Mouse (Mus musculus) Patski (cell line): ENCODE data around the gene Pcbp2. TPM values are rescaled to one million over a fixed set of nuclear protein-coding genes. Genes with fewer than 3 reads are reported as not detected.

Experiments
- ATAC-seq: fragments of 100-300 bp; one replicate; pipeline ENCODE4 v1.8.0; 2021
- CTCF ChIA-PET: fragments of 350-600 bp; sonication (Branson Sonifier 250); formaldehyde crosslinking; loops from one replicate; lab custom pipeline; 2022; ENCODE audit warnings: inconsistent platforms; lab: Charles Lee
- POLR2A ChIA-PET: fragments of 350-600 bp; sonication (Branson Sonifier 250); formaldehyde crosslinking; loops from one replicate; lab custom pipeline; 2022; ENCODE audit warnings: antibody characterized with exemption, inconsistent platforms; lab: Charles Lee
- DNase-seq: peaks from one replicate; pipeline ENCODE4 v3.0.0-alpha.2; 2011; ENCODE audit warnings: low read depth, low spot score
- H3K27me3 ChIP-seq: fragments of 371-371 bp; one replicate; pipeline ENCODE4 v1.5.1; 2021
- CTCF ChIP-seq: fragments of 100-300 bp; IDR thresholded peaks from one replicate; pipeline ENCODE4 v1.5.1; 2021
- in situ Hi-C: fragments of 300-500 bp; cut with MboI; formaldehyde crosslinking; loops from 3 replicates; pipeline ENCODE4 v1.11.1; 2018; ENCODE audit warnings: low pct_unique_long_range_greater_than_20kb, mixed read lengths
- polyA plus RNA-seq: library from polyadenylated mRNA; unstranded; gene quantifications from one replicate; pipeline ENCODE4 v1.2.3, GENCODE M21; 2021

The Pcbp2 gene
- polyA plus RNA-seq, 1 experiment from 2014 or later = 801 TPM

DNA sequence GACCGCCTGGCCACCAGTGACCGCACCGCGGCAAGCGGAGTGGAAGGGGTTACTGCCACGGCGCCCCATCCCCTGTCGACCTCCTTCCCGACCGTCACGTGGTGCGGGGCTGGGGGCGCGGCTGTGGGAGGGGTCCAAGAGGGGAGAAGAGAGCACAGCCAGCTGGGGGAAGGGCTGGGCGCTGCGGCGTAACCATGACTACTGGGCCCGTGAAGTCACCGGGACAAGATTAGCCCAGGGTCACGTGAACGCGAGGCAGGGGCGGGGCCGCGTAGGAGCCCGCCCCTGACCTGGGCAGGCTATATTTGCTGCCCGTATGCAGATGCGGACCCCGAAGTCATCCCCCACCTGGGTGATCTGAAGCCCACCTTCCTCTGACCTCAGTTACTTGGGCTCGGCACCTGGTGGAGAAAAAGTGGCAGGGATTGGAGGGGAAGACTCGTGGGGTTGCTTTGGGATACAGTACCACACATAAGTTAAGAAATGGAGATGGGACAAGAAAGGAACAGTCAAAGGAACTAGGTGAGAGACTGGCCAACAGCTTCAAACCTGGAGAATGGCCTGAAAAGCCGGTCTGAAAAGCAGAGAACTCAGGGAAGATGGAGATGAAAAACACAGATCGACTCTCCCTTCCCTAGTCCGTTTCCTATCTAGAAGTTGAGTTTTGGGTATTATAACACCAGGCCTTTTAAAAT is 40.4 kb downstream of the Pcbp2 start:
- ATAC-seq (peak; percentile 78), DNase-seq (peak; percentile 51)
- in situ Hi-C loops = no loop called here
- H3K27me3 ChIP-seq = no peaks in the 10 kb centered on the region
- POLR2A ChIA-PET = interaction anchor here (1.1 to 2.5 kb wide), 3 partner anchors 8 to 11 kb away, joined by 5 to 8 read pairs (median 6); partner anchors contain the start of gene Tarbp2
- CTCF ChIA-PET = interaction anchor here (0.9 to 1.5 kb wide), 3 partner anchors 12 to 14 kb away, joined by 3 to 6 read pairs (median 3); partner anchors contain the start of gene Npff
- no peak for TF ChIP-seq CTCF

DNA sequence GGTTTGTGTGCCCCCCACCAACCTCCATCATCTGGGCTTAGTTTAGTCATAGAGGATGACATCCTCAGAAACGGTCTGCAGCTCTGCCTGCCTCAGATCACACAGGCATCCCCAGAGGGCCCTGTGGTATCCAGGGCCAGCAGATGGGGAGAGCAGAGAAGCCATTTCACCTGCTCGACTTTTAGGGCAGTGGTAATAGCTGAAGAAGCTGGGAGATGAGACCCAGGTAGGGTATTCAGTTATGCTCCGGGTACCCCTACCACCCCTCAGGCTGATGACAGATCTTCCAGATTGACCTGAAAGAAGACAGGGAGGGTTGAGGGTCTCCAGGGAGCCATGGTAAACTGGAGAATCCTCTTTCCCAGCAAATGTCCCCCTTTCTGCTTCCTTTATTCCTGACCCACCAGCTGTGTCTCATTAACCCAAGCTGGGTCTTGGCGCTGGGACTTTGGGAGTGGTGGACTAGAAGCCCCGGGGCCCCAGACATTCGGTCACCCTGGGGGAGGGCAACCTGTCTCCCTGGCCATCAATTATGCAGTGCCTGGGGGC is 41.0 kb downstream of the Pcbp2 start:
- no peak for DNase-seq
- in situ Hi-C loops = no loop called here
- POLR2A ChIA-PET = interaction anchor here (0.5 to 2.5 kb wide), 3 partner anchors 10 to 14 kb away, joined by 3 to 8 read pairs (median 5); no protein-coding TSS in a partner anchor

DNA sequence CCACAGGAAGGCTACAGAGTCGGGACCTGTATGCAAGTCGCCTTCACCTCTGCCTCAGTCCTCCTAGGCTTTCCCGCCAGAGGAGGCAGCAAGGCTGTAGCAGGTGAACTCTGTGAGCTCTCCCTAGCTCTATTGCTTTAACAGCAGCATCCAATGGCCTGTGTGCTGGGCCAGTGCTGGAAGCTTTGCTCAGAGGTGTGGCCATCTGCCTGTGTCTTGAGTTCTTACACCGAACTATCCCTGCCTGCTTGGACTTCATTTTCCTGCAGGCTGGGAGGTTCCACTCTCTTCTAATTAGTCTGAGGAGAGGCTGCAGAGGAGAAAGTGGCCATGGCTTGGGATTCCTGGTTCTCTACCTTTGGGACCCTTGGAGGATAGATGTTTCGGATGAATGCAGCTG is 41.7 kb downstream of the Pcbp2 start:
- in situ Hi-C loops = no loop called here
- TF ChIP-seq CTCF = no peak
- DNase-seq = no peak

More for the DNA sequence above, 41.0 kb downstream of the Pcbp2 start:
- TF ChIP-seq CTCF = no peak
- CTCF ChIA-PET = interaction anchor here (0.9 to 1.5 kb wide), 2 partner anchors 13 to 14 kb away, joined by 3 to 6 read pairs; partner anchors contain the start of gene Npff
- no peaks in the 10 kb centered on the region for H3K27me3 ChIP-seq
- no peak for ATAC-seq

DNA sequence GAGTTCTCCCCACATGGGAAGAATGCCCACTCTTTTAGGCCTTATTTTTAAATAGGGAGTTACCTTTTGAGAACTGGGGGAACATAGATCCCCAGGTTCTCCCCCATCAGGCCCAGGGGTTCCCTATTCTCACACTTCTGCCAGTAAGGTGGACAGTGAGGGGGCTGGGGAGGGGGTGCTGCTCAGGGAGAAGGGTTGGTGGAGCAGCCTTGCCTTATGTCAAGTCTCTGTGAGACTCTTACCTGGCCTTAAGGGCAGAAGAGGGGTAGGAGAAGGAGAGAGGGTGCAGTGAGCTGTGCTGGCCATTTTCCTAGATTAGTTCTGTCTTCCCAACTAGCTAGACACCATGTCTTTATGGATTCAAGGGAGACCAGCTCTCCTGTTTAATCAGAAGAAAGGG is 42.1 kb downstream of the Pcbp2 start:
- TF ChIP-seq CTCF = no peak

More for the DNA sequence above, 41.7 kb downstream of the Pcbp2 start:
- H3K27me3 ChIP-seq = no peaks in the 10 kb centered on the region
- POLR2A ChIA-PET = interaction anchor here (0.8 to 2.5 kb wide), 2 partner anchors 10 to 33 kb away, joined by 3 to 8 read pairs; no protein-coding TSS in a partner anchor
- CTCF ChIA-PET = no interaction called here
- ATAC-seq = no peak

DNA sequence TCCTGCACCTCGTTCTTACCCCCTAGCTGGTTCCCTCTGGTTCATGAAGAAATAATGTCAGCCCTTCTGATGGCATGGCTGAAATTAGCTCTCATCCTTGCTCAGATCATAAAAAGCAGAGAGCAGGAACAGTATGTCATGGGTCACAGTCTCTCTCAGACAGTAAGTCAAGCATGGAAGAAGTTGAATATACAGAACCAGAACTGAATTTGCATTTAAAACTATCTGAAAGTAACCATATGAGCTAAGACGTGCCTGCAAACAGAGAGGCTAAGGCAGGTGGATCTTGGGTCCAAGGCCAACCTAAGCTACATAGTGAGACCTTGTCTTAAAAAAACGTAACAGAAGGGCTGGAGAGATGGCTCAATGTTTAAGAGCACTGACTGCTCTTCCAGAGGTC is 42.7 kb downstream of the Pcbp2 start:
- POLR2A ChIA-PET = no interaction called here

More for the DNA sequence above, 42.1 kb downstream of the Pcbp2 start:
- H3K27me3 ChIP-seq = no peaks in the 10 kb centered on the region
- ChIA-PET CTCF (interaction anchor here (0.8 to 1.4 kb wide), 2 partner anchors 8 to 12 kb away, joined by 3 read pairs; no protein-coding TSS in a partner anchor), POLR2A (interaction anchor here (0.8 kb wide), 1 partner anchor 32 kb away, joined by 3 read pairs; no protein-coding TSS in a partner anchor)
- DNase-seq (no peak), ATAC-seq (no peak)
- in situ Hi-C loops = no loop called here

DNA sequence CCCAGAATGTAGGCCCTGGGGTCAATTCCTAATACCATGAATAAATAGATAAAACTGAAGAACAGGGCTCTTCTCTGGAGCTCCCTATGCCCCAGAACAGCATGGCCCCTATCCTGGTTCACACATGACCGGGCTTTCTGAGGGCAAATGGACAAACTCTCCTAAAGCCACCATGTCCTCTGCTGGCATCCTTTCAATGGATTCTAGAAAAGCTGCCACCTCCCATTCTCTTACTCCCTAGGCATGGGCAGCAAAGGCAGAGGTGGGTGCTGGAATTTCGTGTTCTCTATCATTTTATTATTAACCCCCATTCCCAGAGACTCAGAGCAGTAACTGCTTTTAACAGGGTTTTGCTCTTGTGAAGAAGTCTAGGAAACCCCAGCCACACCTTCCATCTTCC is 44.9 kb downstream of the Pcbp2 start:
- in situ Hi-C loops = no loop called here
- ATAC-seq (no peak), DNase-seq (no peak)
- POLR2A ChIA-PET = no interaction called here
- TF ChIP-seq CTCF = no peak
- CTCF ChIA-PET = no interaction called here
- H3K27me3 ChIP-seq = no peaks in the 10 kb centered on the region

More for the DNA sequence above, 42.7 kb downstream of the Pcbp2 start:
- no peak for TF ChIP-seq CTCF
- DNase-seq = no peak
- CTCF ChIA-PET = interaction anchor here (0.8 to 1.4 kb wide), 2 partner anchors 8 to 13 kb away, joined by 3 read pairs; no protein-coding TSS in a partner anchor
- in situ Hi-C loops = no loop called here
- H3K27me3 ChIP-seq = no peaks in the 10 kb centered on the region
- no peak for ATAC-seq

DNA sequence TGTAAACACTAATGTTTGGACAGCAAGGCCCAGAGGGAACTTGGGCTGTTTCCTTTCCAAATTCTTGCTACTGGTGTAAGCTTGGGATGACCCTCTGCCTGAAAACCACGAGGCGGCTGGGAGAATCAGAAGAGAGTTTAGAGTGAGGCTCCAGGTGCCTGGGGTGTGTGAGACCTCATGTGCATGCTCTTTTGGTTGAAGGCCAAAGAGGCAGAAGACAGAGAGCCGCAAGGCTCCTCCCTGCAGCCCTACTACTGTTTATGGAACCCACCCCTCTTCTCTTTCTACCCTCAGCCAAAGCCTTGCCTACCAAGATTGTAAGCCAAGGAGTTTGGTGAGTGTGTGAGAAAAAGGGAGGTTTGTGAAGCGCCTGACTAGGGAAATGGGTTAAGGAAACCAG is 45.5 kb downstream of the Pcbp2 start:
- POLR2A ChIA-PET = no interaction called here
- CTCF ChIA-PET = no interaction called here
- DNase-seq (no peak), ATAC-seq (no peak)
- in situ Hi-C loops = no loop called here
- H3K27me3 ChIP-seq = no peaks in the 10 kb centered on the region
- TF ChIP-seq CTCF = no peak

DNA sequence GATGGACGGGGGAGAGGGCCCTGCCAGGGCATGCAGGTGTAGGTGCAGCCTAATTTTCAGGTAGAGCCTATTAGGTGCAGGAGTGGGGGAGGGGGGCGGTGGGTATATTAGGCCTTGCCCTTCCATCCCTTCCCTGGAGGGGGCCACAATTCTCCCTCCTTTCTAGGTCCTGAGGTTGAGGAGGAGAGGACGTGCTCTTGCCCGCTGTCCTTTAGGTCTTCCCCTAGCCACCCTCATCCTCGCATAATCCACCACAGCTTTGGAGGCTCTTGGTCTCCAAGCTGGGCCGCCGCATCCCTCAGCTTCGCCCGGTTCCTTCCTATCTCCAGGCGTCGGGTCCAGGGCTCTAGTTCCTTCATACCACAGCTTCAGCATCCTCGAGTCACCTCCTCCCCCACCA is 46.0 kb downstream of the Pcbp2 start:
- no peak for TF ChIP-seq CTCF
- ChIA-PET CTCF (interaction anchor here (1.1 to 1.5 kb wide), 2 partner anchors 9 kb away, joined by 3 read pairs; partner anchors contain the start of gene Npff), POLR2A (interaction anchor here (0.6 to 1.7 kb wide), 2 partner anchors 21 to 24 kb away, joined by 5 read pairs; no protein-coding TSS in a partner anchor)
- ATAC-seq = no peak
- no peaks in the 10 kb centered on the region for H3K27me3 ChIP-seq
- in situ Hi-C loops = no loop called here
- DNase-seq = no peak

DNA sequence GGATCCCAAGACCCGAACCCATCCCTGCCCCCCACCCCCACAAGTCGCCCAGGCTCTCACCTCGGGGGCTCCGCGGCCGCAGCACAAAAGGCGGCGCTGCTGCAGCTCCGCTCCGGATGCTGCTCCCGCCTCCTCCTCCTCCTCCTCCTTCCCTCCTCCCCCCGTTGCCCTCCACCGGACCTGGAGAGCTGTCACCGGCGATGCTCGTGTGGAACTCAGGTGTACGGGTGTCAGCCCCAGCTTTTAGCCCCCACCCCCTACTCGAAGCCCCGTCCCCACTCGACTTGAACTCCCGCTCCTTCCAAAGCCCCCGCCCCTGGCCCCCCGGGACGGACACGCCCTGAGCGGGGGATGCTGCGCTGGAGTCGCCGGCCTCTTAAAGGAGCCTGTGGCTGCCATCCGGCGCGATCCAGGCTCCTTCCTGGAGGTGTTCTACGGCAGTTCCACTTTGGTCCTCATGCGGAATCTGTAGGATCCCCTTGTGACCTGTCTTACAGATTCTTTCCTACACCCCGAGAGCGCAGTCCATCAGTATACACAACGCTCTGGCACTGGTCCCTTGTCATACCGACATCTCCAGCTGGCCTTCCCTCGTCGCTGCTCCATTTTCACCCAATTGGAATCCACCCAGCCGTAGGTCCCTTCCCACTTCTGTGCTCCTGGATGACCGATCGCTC is 46.5 kb downstream of the Pcbp2 start, which contains the start of gene Map3k12:
Gene Map3k12 (minus strand): TSS at position 337 of the 677 bp plus-strand sequence.
- ChIA-PET POLR2A (interaction anchor here (0.6 to 1.7 kb wide), 6 partner anchors 8 to 58 kb away, joined by 3 to 6 read pairs (median 5); partner anchors contain the start of gene Prr13), CTCF (interaction anchor here (1.1 to 1.8 kb wide), 3 partner anchors 8 to 11 kb away, joined by 3 to 5 read pairs (median 3); partner anchors contain the start of gene Npff)
- DNase-seq = no peak
- H3K27me3 ChIP-seq = no peaks in the 10 kb centered on the region
- no peak for TF ChIP-seq CTCF
- in situ Hi-C loops = no loop called here
- ATAC-seq = peak; percentile 3

DNA sequence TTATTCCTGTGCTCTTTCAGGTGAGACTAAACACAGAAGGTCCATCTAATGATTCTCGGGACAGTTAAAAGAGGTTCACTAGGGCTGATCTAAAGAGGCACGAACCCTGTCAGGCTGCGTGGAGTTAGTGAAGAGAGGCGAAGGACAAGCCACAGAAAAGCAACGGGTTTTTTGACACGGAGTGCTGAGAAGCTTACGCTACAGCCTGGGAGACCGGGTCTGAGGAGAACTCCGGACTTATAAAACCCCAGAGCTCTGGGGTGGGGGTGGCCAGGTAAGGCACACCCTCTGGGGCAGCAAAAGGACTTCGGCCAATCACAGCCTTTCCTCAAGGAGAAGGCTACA is 47.3 kb downstream of the Pcbp2 start:
- ChIA-PET CTCF (interaction anchor here (1.0 to 1.8 kb wide), 3 partner anchors 7 to 10 kb away, joined by 3 to 5 read pairs (median 3); partner anchors contain the start of gene Npff), POLR2A (interaction anchor here (0.7 to 1.7 kb wide), 6 partner anchors 9 to 238 kb away, joined by 3 to 6 read pairs (median 5); partner anchors contain the start of genes Mfsd5 and Prr13)
- in situ Hi-C loops = no loop called here
- no peaks in the 10 kb centered on the region for H3K27me3 ChIP-seq
- DNase-seq = no peak
- ATAC-seq = no peak
- TF ChIP-seq CTCF = no peak
